Mouse (Mus musculus) ovary, adult 18-20 months (tissue): Measurements from ENCODE around the gene G430095P16Rik.

Experiments
- DNase-seq: peaks from one replicate; pipeline ENCODE4 v3.0.0; 2022; ENCODE audit warnings: low spot score, mixed read lengths

Gene G430095P16Rik

DNA sequence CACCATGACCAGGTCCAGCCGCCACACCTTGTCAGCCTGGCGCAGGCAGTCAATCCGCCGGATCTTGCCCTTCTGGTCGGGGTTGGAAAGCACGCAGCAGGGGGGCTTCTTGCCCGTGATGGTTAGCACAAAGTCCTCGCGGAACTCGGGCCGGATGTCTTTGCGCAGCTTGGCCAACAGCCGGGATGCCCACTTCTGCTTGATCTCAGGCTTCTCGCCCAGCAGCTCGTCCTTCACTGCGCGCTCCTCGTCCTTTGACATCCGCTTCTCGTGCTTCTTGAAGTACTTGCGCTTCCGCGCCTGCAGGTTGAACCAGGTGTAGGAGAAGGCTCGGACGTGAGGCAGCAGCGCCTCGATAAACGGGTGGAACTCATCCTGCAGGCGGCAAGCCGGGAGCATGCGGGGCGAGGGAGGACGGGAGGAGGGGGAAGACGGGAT is 49.2 kb downstream of the G430095P16Rik start:
- no peak for DNase-seq

DNA sequence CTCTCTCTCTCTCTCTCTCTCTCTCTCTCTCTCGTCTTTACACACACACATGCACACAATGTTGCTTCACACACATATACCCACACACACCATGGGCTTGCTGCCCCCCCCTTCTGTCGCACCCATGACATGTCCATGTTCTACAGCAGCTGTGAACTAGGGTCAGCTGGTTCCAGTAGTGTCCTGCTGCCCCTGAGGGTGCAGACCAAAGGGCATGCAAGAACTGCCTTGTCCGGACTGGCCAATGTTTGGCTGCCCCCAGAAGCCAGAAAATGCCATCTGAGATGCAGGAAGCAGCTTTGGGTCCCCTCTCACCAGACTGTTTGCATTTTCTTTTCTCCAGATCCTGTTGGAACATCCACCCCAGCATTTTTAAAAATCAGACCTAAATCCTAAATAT is 49.8 kb downstream of the G430095P16Rik start:
- DNase-seq, result no peak

DNA sequence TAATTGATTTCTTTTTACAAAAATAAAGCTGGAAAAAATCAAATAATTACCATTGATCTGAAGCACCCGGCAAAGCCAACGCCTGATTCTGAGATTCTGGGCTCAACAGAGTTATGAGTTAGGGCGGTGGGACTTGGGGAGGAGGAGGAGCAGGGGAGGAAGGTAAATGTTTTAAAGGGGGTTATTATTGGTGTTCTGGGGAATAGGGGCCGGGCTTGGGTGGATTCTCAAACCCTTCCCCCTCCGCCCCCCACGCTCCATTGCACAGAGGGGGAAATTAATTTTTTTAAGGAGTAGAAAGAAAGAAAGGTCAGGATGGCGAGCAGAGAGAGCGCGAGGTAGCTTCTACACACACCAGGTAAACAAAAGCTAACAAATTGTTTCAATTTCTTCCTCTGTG is 50.5 kb downstream of the G430095P16Rik start:
- DNase-seq, result no peak

DNA sequence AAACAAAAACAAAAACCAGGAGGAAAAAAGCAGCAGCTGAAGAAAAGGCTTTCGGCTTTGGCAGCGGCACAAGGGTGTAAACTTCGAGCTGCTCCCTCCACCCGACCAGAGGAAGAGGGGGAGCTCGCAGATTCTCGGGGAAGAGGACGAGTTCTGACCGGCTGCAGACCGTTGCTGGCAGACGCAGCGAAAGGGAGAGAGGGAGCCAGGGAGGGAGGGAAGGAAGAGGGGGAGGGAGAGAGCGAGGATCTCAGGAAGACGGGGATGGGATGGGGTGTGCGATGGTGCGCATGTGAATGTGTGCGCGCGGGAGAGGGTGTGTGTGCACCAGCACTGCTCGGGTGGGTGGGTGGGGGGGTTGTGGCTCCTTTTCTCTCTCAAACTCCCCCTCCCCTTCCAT is 51.0 kb downstream of the G430095P16Rik start:
- peak; percentile 81 for DNase-seq

DNA sequence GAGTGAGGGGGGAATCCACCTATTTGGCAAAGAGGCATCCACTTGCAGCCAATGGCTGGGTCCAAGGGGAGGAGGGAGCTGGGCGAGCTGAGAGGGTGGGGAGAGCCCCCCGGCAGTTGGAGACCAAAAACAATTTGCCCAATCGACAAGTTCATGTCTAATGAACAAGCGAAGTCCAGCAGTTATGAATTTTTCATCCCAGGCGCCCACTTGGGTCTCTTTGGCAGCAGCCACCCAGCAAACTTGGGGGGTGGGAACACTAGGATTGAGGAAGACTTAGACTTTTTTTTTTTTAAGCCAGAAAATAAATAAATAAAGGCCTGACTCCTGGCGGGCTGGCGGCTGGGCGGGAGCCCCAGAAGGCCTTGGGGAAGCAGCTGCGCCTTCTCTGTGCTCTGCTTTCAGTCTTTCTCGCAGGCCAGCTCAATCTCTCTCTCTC is 51.7 kb downstream of the G430095P16Rik start:
- peak; percentile 67 for DNase-seq

DNA sequence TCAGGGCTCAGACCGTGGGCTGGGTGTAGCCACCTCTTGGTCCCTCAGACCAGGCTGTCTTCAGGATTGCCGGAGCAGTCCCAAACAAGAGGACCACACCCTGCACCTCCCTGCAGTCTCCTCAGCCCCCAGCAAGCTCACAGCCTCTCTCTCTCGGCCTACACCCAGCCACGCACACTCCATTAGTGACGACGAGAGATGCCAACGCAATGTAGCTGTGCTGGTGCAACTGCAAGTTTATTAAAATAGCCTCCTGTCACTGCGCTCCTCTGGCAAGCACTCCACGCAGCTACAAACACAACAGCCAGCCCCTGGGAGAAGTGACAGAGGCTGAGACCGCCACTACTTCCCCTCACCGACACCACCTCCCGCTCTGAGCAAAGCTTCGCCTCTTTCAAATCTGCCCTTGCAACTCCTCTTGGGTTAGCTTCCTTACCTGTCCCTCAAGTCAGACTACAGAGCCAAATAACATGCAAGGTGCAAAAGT is 52.3 kb downstream of the G430095P16Rik start:
- no peak for DNase-seq

DNA sequence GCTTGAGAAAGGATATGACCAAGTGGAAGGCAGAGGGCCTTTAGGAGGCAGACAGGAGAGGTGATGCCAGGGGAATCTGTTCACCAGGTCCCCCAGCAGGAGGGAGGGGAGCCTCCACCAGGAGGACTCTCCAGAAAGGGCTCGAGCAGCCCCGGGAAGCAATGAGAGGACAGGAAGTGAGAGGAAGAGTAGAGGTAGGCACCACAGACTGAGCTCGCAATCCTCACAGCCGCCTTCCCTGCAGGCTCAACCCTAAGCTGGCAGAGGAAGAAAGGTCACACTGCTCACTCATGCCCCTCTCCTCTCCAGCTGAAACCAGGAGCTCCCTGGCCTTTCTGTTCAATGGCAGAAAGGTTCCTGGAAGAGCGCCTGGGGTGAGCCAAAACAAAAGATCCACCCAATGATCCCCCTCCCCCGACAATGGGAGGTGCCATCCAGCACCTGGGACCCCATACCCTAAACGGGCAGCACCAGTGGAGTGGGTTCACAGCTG is 52.9 kb downstream of the G430095P16Rik start:
- no peak for DNase-seq
